Mouse (Mus musculus): ENCODE measurements around the gene Hspa4.
A peak's percentile ranks its signal among the peaks of the same experiment; 100 is the strongest.

DNA sequence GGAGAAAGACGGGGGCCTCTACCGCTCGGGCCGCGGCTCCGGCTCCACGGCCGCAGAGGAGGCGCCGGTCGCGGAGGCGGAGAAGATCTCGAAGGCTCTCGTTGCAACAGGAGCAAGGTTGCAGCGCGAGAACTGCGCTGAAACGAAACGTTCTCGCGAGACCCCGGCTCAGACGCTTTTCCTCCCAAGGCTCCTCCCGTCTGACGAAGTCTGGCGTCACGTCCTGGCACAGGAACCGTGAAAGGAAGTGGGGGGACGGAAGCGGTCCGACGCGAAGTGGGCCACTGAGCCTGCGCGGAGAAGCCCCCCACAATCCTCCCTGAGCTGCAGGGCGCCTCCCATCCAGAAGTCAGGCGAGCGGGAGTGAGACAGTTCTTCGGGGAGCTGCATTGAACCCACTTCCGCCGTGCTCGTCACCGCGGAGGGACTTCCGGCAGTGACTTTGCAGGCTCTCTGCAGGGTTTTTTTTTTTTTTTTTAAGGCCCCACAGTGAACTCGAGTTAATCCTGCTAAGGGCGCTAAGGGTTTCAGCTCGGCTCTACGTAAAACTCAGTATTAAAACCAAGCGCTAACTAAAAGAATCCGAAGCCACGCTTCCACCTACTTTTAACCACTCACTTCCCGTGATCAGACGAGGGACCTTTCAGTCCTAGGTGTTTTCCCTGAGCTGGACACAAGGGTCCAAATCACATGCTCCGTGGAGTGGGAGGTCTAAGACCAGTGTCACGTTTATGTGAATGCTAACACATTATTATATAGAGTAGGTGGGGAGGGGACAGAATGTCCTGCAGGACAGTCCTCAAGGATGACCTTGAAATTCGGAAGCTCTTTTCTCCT lies at the start of gene Hspa4:
- no peak for TF ChIP-seq CTCF (IDR thresholded peaks at IDR 0.05; ENCODE audit: low read depth)
- peak; percentile 82 for TF ChIP-seq EP300 (IDR thresholded peaks at IDR 0.05; ENCODE audit: low read depth)

Data from liver, postnatal 0 days (tissue).